Mouse (Mus musculus) bone marrow, adult 2 months (tissue): ENCODE results near the gene Lgalsl.

ENCODE experiments used
- CTCF ChIP-seq: fragments of 200-500 bp; IDR thresholded peaks from 2 replicates; pipeline ENCODE4 v1.5.1; 2011; ENCODE audit warnings: low read length, control low read depth; ENCODE audit not compliant: control insufficient read depth, insufficient read depth
- POLR2A ChIP-seq: fragments of 200-500 bp; IDR thresholded peaks from 2 replicates; pipeline ENCODE4 v1.6.1; 2011; ENCODE audit warnings: low read depth, mild to moderate bottlenecking, control low read depth, low read length, borderline replicate concordance; ENCODE audit not compliant: control insufficient read depth

- no peak for TF ChIP-seq CTCF
- no peak for TF ChIP-seq POLR2A
Observed at GRCm38 (mm10) chr11:20783467-20783866, 47.4 kb downstream of the Lgalsl start.
